Mouse (Mus musculus) mouse embryonic stem cell (cell line): ENCODE data around the gene Tmem170.
"Not testable (repeated sequence)": the region's sequence is repeated elsewhere in the genome, so short reads cannot be mapped to it uniquely, and the experiment has no call there.

Experiments
- in situ Hi-C, 2 experiments: fragments of 300-500 bp; cut with MboI; formaldehyde crosslinking; loops; 1 replicate in 1 of 2; 3 replicates in 1 of 2; pipeline ENCODE4 v1.14.3; 2019 to 2020; ENCODE audit warnings: low sequenced_read_pairs in 2 of 2, low pct_unique_long_range_greater_than_20kb in 1 of 2, mixed read lengths in 1 of 2; ENCODE audit not compliant: unreplicated experiment in 1 of 2

The Tmem170 gene

DNA sequence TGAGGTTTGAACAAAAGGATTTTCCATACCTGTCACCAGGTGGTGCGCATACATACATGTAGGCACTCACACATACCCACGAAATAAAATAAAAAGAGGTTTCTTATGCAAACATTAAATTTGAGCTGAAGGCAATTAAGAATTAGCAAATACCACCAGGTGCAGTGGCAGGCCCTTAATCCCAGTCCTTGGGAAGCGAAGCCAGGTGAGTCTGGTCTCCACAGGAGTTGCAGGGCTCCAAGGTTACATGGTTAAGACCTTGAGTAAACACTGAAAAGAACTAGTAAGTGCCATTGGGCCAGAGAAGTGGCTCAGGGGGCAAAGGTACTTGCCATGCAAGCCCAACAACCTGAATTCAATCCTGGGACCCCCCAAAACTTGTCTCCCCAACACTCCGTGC is 7.1 kb upstream of the Tmem170 start:
- in situ Hi-C loops = no loop called here

DNA sequence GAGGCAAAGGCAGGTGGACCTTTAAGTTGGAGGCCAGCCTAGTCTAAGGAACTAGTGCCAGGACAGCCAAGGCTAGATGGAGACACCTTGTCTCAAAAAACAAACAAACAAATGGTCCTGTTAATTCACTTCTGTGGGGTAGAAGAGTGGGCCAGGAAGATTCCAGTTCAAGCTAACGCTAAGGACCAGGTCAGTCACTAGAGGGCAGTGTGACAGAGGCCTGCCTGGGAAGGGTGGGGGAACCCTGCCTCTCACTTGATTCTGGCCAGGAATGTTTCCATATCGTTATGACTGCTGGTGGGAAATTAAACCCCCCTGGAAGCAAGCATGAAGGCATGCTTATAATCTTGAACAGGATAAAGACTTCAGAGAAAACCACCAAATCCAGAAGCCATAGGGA is 5.0 kb upstream of the Tmem170 start:
- in situ Hi-C loops = no loop called here

DNA sequence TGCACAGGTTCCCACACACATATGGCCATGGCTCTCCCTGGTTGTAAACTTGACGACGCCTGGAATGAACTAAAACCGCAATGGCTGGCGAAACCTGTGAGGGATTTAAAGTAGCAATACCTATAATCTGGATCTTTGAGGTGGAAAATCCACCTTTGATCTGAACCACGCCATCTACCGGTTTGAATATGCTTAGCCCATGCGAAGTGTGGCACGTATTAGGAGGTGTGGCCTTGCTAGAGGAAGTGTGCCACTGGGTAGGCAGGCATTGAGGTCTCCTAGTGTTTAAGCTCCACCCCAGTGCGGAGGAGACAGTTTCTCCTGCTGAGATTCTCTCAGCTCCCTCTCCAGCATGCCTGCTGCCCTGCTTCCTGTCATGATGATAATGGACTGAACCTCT is 1.2 kb upstream of the Tmem170 start:
- in situ Hi-C loops = no loop called here

DNA sequence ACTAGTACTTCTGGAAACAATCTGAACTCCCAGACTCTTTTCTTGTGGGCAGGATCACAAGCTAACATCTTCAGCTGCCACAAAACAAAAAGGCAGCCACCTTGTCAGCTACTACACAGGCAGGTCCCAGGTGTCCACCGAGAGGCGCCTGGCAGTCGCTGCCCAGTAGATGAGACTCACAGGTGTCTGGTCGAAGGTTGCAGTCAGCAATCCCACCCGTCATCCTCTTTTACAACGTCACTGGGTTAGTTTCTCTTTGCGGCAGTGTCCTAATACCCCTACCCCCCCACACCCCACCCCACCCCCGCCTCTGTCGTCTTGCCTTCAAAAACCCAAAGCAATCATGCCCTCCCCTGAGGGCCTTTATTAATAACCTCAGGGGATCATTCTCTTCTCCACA is 792 bp downstream of the Tmem170 start:
- in situ Hi-C loops = no loop called here

DNA sequence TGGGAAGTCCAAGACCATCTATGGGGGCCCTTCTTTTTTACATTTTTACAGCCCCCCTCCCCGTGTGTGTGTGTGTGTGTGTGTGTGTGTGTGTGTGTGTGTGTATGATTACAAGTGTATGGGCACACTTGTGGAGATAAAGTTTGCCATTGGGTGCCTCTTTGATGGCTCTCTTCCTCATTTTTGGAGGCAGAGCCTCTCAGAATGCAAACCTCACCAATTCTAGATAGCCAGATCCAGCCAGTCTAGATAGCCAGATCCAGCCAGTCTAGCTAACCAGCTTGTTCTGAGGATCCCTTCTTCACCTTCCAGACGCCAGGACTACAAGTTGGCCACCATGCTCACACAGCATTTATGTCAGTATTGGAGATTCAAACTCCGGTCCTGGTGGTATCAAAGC is 5.3 kb downstream of the Tmem170 start:
- in situ Hi-C loops = no loop called here

DNA sequence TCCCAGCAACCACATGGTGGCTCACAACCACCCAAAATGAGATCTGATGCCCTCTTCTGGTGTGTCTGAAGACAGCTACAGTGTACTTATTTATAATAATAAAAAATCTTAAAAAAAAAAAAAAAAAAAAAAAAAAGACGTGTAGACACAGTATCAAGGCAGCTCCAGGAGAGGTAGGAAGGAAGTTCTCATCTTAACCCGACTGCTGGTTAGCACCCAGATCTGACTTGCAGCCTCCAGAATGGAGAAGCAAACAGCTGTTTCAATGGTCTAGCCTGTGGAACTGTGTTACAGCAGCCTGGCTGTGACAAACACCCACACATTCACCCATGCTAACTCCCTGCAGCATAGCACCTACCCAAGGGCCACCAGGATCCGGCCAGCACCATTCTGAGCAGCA is 6.2 kb downstream of the Tmem170 start:
- in situ Hi-C loops = no loop called here

DNA sequence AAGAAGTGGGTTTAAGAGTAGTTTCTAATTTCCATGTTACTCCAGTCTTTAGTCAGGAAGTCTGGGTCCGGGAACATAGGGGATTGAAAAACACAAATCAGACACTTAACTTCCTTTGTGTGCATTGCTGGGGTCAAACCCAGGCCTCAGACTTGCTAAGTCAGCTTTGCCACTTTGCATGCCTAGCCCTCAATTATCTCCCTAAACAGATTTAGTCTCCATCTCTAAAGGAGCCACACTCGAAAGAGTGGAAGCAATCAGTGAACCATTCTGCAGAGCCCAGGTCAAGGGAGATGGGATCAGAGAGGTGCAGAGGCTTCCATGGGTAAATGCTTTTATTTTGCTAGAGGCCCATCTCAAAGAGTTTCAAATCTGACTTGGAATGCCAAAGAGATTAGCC is 7.9 kb downstream of the Tmem170 start:
- in situ Hi-C loops = no loop called here

DNA sequence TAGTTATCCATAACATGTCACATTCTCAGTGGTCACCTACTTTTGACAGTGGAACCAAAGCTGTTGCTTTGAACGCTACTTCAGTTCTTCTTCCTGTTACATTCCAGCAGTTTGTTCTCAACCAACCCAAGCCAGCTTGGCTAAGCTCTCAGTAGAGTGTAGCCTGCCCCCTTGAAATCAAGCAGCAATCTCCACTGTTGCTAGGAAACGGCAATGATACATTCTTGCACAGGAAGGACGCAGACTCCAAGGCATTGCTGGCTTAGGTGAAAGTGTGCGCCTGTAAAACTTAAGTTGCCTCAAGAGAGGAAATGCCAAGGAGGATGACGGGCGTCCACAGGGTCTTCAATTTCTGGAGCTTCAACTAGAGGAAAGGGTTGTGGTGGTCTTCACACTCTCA is 10.7 kb downstream of the Tmem170 start:
- in situ Hi-C loops = no loop called here

DNA sequence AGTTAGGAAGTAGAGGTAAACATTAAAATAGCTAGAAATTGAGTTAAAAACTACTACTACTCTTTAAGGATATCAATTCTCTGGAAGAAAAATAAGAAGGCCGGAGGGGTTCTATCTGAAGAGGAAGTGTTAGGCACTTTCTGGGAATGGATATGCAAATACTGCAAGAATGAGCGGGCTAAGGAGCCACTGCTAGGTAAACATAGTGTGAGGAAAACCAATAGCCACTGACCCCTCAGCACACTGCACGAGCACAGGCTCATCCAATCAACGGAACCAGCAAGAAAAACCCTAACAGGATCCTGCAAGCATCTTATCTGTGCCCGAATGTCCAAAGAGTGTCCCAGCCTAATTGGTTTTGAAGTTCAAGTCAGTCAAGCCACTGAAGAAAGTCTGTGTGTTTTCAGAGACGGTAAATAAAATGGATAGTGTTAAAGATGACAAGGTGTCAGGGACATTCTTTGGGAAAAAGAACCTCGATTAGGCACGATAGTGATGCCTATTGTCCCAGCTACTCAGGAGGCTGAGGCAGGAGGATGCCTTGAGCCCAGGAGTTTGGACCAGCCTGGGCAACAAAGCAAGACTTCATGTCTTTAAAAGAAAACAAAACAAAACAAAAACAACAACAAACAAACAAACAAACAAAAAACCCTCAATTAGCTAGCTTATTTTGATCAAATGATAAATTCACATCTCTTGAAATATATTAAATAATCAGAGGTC is 11.3 kb downstream of the Tmem170 start:
- in situ Hi-C loops = no loop called here

DNA sequence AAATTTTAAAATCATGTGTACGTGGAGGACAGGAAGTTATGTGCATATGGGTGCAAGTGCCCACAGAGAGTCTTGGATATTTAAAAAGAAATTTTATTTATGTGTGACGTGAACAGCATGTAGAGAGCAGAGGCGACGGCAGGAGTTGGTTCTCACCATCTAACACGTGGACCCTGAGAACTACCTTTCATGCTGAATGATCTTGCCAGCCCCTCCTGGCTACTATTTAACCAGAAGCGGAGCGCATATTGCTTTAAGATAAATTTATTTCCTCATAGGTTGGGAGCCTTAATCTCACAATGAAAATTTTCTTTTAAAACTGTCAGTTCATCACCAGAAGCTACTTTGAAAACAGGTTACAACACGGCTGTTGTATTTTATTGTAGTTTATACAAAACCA is 11.9 kb downstream of the Tmem170 start:
- in situ Hi-C loops = no loop called here

DNA sequence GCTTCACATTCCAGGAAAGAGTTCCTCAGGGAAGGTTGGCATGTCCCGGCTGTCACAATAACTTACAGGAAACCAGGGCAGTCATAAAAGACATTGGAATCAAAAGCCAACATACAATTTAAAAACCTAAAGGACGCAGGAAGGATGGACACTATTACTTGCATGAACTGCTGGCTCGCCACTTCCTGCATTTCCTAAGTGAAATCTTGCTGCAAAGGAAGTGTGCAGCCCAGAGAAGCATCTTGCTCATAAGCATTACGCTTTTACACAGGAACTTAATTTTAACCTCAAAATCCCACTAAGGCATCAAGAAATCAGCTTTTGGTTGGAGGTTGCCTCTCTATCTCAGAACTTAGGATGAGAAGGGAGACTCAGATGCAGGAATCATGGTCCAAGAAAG is 13.3 kb downstream of the Tmem170 start:
- in situ Hi-C loops = no loop called here

DNA sequence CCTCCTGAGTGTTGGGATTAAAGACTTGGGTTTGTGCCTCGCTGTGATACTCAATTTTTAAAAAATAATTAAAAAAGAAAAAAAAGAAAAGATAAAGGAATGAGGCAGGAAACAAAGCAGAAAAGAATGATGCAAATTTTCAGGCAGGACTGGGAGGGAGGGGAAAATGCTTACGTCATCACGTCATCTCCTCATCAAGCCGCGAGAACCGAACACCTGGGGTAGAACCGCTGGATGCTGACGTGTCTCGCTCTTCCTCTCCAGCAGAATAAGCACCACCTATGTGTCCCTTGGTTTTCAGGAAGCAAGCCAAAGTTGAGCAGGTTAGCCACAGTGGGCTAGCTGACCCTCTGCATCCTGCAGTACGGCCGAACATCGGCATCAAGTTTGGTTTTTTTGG is 20.6 kb downstream of the Tmem170 start:
- in situ Hi-C loops = no loop called here

DNA sequence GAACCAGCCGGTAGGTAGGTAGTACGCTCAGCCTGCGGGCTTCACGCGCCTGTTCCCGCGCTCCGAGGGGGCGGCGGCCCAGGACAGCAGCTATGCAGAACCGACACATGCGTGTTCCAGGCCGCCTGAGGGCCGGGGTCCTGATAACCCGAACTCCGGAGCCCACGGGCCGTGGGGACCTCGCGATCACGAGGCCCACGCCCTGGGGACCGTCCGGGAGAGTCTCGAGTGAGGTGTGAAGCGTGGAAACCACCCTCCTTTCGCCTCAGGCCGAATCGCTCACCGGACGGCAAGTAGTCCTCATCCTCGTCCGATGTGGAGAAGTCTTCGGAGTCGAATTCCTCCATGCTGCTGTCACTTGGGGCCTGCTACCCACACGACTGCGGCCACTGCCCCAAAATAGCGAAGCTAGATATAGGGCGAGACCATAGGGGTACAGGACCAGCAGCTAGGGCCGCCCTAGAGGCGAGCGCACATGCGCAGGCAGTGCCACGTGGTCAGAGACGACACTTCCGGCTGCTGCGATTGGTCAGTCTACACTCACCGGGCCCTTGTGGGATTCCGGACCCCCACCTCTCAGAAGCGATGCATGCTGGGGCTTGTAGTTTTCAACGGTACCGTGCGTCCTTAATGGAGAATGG is 22.6 kb downstream of the Tmem170 start, which contains the start of gene Cfdp1:
TSS of gene Cfdp1 (minus strand) at position 431 of the 641 bp plus-strand sequence.
- in situ Hi-C loops = no loop called here

DNA sequence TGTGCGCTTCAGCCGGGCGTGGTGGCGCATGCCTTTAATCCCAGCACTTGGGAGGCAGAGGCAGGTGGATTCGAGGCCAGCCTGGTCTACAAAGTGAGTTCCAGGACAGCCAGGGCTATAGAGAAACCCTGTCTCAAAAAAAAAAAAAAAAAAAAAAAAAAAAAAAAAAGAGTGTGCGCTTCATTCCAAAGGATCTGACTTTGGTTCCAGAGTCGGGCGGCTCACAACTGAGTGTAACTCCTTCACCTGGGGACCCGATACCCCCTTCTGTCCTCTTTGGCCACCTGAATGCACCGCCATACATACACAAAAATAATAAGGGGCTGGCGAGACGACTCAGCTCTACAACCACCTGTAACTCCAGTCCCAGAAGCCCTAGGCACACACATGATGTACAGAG is 23.3 kb downstream of the Tmem170 start:
- in situ Hi-C loops = not testable (repeated sequence)

DNA sequence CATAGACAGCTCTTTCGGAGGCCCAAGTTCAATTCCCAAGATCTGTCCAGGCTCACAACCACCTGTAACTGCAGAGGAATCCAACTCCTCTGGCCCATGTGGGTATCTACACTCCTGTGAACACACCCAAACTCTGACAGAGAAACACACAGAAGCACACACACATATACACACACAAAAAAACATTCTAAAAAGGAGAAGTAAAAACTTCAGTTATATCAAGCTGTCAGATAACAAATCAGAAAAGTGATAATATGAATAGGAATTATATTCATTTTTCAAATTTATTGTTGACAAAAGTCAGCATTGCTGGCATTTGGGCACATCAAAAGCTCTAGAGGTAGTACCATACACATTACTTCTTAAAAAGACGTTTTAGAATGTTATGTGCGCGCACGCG is 29.8 kb downstream of the Tmem170 start:
- in situ Hi-C loops = no loop called here

DNA sequence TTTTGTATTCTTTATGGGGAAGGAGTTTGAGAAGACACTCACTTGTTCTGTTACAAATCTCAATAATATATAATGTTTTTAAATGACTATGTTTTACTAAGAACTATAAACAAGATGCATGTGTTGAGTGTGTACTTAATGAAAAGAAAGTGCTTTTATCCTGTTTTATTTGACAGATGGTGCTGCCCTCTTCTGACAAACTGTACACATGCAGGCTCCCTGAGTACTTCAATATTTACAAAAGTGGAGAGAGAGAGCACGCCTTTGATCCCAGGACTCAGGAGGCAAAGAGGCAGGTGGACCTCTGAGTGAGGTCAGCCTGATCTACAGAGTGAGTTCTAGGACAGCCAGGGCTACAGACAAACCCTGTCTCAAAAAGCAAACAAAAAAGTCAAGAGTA is 41.0 kb downstream of the Tmem170 start:
- in situ Hi-C loops = loop anchor here in 1 of 2 experiments (10.0 kb wide), 1 partner anchor 131 kb away; no protein-coding TSS in a partner anchor

DNA sequence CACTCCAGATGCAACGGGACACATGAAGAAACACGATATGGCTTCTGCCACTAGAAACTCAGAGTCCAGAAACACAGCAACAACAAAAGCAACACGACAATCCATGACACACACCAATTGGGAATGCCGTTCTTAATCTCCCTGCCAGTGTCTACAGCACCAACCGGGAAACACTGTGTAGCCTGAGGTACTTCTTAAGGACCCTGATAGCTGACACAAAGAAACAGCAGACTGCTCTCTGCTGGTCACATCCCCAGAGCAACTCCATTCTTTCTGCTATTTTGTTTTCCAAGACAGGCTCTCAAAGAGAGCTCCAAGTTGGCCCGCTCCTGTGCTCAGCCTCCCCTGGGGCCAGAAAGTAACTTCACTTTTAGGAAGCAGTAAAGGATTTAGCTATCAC is 42.5 kb downstream of the Tmem170 start:
- in situ Hi-C loops = loop anchor here in 1 of 2 experiments (10.0 kb wide), 1 partner anchor 129 kb away; no protein-coding TSS in a partner anchor

DNA sequence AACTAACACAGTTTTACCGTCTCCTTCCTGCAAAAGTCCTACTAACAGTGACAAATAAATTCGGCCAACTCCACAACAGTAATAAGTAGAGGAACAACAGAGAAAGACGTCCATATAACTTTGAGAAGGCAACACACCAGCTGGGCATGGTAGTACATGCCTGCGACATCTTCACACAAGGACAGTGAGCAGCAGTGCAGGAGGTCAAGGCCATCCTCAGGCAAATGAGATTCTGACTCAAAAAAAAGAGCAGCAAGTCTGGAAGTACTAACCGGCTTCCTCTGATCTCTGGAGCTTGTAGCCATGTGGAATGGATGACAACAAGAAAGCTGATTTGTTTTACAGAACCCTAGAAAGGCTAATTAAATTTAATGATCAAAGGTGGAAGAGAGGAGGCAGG is 43.6 kb downstream of the Tmem170 start:
- in situ Hi-C loops = loop anchor here in 1 of 2 experiments (10.0 kb wide), 1 partner anchor 128 kb away; no protein-coding TSS in a partner anchor

DNA sequence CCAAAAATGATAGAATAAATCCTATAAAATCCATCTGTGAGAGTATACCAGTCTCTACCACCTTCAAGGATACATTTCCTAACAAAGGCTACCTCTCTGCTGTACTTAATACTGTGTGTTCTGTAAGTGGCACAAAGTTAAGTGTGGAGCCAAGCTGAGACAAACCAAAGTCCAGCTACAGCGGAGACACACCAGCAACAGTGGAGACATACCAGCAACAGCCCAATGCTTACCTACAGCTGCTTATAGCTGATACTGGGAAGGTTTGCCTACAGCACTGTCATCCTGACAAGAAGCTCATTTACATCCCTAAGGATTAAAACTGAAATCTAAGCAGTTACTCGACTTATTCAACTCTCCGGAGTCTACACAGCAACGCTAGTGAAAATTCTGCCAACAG is 44.6 kb downstream of the Tmem170 start:
- in situ Hi-C loops = loop anchor here in 1 of 2 experiments (10.0 kb wide), 1 partner anchor 127 kb away; no protein-coding TSS in a partner anchor

DNA sequence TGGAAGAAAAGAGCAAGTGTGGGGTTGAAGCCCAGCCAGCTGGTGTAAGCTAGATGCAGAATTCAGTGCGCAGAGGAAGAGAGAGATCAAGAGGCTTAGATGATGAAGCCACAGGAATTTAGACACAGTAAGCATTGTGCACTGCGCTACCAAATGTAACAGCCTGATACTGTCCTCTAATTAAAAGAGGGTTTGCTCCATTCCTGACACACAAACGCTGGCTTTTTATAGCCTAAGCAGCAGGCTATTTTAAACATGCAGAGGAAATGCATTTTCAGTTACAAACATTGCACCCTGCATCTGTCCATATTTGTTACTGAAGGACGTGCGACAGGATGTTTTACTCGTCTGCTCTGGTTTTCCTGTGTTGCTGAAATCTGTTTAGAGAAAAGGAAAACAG is 48.0 kb downstream of the Tmem170 start:
- in situ Hi-C loops = loop anchor here in 1 of 2 experiments (10.0 kb wide), 1 partner anchor 124 kb away; no protein-coding TSS in a partner anchor
